8 mouse cellular contexts compared by ENCODE assay signal in the genomic region with DNA sequence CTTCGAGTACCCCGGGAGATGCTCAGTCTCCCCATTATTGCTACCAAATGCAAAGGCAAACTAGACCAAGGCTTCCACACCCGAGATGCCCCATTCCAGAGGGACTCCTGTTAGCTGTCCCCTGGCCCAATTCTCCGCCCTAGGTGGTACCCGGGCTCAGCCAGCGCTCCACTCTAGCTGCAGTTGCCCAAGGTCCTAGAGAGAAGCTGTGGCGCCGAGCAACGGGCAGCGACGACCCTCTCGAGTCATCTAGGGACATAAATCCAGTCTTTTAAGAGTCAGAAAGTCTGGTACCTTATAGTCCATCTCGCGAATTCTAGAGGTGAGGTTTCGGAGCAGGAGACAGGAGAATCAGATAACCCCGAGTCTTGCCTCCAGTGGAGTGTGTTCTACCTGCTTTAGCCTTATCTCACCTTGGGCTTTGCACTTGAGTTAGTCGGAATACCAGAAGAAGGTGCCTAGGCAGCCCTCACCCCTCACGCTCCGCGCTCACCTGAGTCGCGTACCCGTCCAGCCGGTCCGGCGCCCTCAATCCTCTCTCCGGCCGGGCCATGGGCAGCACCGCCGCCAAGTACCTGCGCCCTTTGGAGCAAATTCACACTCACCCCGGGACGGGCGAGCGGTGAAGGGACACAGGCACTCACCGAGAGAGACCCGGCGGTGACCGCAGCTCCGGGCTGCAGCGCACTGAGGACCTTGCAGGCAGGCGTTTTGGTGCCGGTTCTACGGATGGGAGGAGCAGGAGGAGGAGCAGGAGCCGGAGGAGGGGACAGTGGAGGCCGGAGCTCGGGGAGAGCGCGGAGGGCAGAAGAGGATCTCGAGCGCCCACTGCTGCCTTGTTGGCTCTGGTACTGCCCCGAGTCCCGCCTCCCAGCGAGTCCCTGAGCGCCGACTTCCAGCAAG.
A peak's percentile ranks its signal among the peaks of the same experiment; 100 is the strongest.
DNase-seq lines count a peak whose midpoint lies in the region; ATAC-seq and TF ChIP-seq lines count a peak whose summit lies in the region.

No protein-coding gene starts in this region.

- H3K27ac ChIP-seq in lung, embryonic 14.5 days (ENCODE audit: low read depth), result no peak overlapping the region

- peak; percentile 17 for DNase-seq in CD4-positive helper T cell, adult 2 months (ENCODE audit: low read depth, low spot score)
- peak; percentile 96 to 98 for DNase-seq in cerebellum, adult 18-20 months
- peak; percentile 81 for DNase-seq in forelimb bud, embryonic 11.5 days (ENCODE audit: low read depth, low spot score)
- peak; percentile 91 for DNase-seq in heart, postnatal 4 days
- DNase-seq in layer of hippocampus, adult 9-10 months (ENCODE audit: low spot score), result peak; percentile 50
- peak; percentile 92 for DNase-seq in lung, embryonic 14.5 days
- DNase-seq in testis, postnatal 10 days (ENCODE audit: low spot score), result peak; percentile 90

- peak; percentile 77 for TF ChIP-seq CTCF in lung, embryonic 14.5 days (IDR thresholded peaks at IDR 0.05; ENCODE audit: low read depth)

- peaks cover 21% of the 10 kb centered on the region for H3K27me3 ChIP-seq in lung, embryonic 14.5 days (ENCODE audit: insufficient read depth, low read length)

- ATAC-seq in lung, embryonic 14.5 days (ENCODE audit: insufficient read depth), result peak; percentile 98
- ATAC-seq in neutrophil, adult 5-6 weeks (ENCODE audit: extremely low read depth, insufficient number of reproducible peaks, low FRiP score, poor library complexity, severe bottlenecking), result peak; percentile 95

- H3K9me3 ChIP-seq in lung, embryonic 14.5 days (ENCODE audit: low read depth, low read length), result no peaks in the 10 kb centered on the region

- H3K4me2 ChIP-seq in lung, embryonic 14.5 days, result peak overlapping the region; percentile 93

- WGBS in lung, embryonic 14.5 days, result 2% methylated on average over 54 of the region's 56 CpGs

- peak overlapping the region; percentile 50 for H3K4me3 ChIP-seq in lung, embryonic 14.5 days (ENCODE audit: low read depth, low read length)

- H3K9ac ChIP-seq in lung, embryonic 14.5 days, result peak overlapping the region; percentile 38

- no peaks in the 10 kb centered on the region for H3K4me1 ChIP-seq in lung, embryonic 14.5 days (ENCODE audit: insufficient read depth)

- no peaks in the 10 kb centered on the region for H3K36me3 ChIP-seq in lung, embryonic 14.5 days (ENCODE audit: insufficient read depth)

Comparison
In these comparisons a context has a peak if more than half of its experiments do, and no peak if none do; other contexts are left out.
1. DNase-seq: peak in every context shown above with its lines; median percentile 97 in cerebellum, adult 18-20 months; 92 in lung, embryonic 14.5 days; 91 in heart, postnatal 4 days; 90 in testis, postnatal 10 days; 81 in forelimb bud, embryonic 11.5 days; 50 in layer of hippocampus, adult 9-10 months; 17 in CD4-positive helper T cell, adult 2 months.